Mouse (Mus musculus) cerebellum, adult 11 months (tissue): Measurements from ENCODE around the gene Pram1.
A peak's percentile ranks its signal among the peaks of the same experiment; 100 is the strongest.
"Not testable (repeated sequence)": the region's sequence is repeated elsewhere in the genome, so short reads cannot be mapped to it uniquely, and the experiment has no call there.

ENCODE experiments used
- DNase-seq: peaks from one replicate; pipeline ENCODE4 v3.0.0; 2022

Gene Pram1

DNA sequence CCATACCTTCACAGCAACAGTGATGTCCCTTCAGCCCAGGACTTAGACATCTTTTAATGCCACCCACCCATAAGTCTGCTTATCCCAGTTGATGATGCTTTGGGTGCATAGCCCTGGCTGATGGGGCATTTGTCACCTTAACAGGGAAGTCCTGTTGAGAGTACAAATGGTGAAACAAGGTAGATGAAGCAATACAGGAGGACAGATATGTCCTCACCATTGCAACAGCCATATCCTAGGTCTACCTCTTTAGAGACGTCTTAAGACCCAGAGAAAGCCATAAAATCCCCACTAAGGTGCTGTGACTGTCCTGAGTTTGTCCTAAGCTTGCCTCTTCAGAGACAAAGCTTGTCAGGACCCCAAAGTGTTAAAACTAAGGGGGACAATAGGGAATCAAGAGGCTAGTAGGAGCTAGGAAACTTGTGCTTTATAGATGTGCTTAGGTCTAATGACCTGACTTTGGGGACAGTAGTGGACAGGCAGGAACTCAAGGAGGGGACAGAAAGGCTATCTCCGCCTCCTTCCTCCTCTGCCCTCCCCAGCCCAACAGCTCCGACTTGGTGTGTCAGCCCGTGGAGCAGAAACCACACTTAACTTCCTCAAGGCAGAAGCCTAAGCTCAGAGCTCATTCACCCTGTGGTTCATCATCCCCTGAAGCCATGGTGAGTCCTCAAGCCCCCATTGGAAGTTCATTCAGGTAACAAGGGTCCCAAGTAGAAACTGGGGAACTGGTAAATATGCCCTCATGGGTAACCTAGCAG lies at the start of gene Pram1:
Gene Pram1, plus strand, starts transcription at position 541 of the 761 bp plus-strand sequence.
- DNase-seq, result no peak

- no peak for DNase-seq
Measured at GRCm38 (mm10) chr17:33597271-33597670, 40.6 kb upstream of the Pram1 start.

DNA sequence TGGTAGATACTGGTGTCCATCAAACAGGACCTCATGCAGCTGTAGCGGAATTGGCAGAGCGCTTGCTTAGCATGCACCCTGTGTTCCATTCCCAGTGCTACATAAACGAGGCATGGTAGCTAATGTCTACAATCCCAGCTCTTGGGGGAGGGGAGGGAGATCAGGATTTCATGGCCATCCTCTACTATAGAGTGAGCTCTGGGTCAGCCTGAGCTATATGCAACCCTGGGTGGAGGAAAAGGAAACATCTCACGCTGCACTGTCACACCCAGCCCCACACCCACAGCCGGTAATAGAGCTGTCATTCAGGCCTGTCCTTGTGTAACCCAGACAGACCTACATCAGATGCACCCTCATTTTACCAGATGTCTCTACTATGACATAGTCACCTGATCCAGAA lies 39.4 kb upstream of the Pram1 start:
- DNase-seq, result no peak

GRCm38 (mm10) chr17:33599836-33600475 lies 37.9 kb upstream of the Pram1 start:
- DNase-seq, result no peak

GRCm38 (mm10) chr17:33600831-33601230 lies 37.0 kb upstream of the Pram1 start:
- DNase-seq, result no peak

DNA sequence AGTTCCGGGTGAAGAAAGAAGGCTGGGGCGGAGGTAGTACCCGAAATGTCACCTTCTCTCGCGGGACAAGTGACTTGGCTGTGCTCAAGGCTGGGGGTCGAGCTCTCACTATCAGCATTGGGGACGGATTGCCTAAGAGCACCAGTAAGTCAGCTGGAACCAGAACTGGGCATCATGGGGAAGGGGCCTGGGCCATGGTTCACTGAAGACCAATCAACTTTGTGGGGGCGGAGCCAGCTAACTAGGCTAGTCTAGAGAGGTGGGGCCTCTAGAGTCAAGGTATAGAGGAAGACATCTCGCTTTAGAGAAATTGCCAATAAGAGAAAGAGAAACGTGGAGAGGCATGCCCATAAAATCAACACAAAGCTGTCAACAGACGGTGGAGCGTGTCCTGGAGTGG lies 35.9 kb upstream of the Pram1 start:
- no peak for DNase-seq

GRCm38 (mm10) chr17:33607273-33607672 lies 30.6 kb upstream of the Pram1 start:
- no peak for DNase-seq

GRCm38 (mm10) chr17:33610548-33610947 lies 27.3 kb upstream of the Pram1 start:
- DNase-seq, result no peak

- not testable (repeated sequence) for DNase-seq
Measured at GRCm38 (mm10) chr17:33613726-33614125, 24.1 kb upstream of the Pram1 start.

- no peak for DNase-seq
Measured at GRCm38 (mm10) chr17:33627281-33627680, 10.6 kb upstream of the Pram1 start.

DNA sequence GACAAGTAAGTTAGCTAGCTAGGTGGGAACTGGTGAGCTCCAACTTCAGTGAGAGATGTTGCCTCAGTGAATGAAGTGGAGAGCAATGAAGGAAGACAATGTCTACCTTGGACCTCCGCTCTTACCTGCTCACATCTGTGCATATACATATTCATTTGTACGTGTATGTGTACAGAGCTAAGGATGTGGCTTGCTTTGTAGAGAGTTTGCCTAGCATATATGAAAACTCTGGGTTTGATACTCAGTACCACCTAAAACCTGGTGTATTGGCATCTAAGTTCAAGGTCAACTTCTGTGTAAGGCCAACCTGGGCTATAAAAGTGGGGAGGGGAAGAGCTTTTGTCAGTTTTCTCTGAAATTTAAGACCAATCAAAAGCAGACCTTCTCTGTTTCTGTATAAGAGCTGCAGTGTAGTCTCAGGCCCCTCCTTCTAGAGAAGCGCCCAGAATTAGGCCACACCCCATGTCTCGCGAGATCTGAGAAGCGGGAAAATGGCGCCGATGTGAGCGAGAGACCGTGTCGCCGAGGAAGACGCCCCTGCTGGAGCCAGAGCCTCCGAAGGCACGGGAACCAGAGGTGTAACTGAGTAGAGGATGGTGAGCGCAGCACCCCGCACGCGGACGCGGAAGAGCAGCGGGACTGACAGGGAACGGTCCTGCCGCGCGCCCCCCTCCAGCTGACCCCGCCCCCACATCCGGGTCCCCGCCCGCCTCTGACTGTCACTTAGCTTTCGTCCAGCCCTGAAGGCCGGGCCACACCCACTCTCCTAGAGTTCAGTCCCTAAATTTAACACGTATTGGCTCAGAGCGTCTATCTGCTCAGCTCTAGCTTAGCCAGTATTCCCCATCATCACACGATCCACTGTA lies 9.0 kb upstream of the Pram1 start, which contains the start of gene Zfp414:
Gene Zfp414, plus strand, starts transcription at position 470 of the 866 bp plus-strand sequence.
- DNase-seq, result peak; percentile 88

- DNase-seq, result no peak
Measured at GRCm38 (mm10) chr17:33629487-33630125, 8.2 kb upstream of the Pram1 start.

GRCm38 (mm10) chr17:33630171-33630895 lies 7.5 kb upstream of the Pram1 start:
- no peak for DNase-seq

GRCm38 (mm10) chr17:33631236-33631635 lies 6.6 kb upstream of the Pram1 start:
- DNase-seq, result no peak

- DNase-seq, result peak; percentile 79
Measured at GRCm38 (mm10) chr17:33631796-33632195, 6.1 kb upstream of the Pram1 start.

GRCm38 (mm10) chr17:33637038-33637437 lies 818 bp upstream of the Pram1 start:
- no peak for DNase-seq

GRCm38 (mm10) chr17:33639743-33640142 lies 1.9 kb downstream of the Pram1 start:
- no peak for DNase-seq

GRCm38 (mm10) chr17:33644068-33644467 lies 6.2 kb downstream of the Pram1 start:
- DNase-seq, result no peak

DNA sequence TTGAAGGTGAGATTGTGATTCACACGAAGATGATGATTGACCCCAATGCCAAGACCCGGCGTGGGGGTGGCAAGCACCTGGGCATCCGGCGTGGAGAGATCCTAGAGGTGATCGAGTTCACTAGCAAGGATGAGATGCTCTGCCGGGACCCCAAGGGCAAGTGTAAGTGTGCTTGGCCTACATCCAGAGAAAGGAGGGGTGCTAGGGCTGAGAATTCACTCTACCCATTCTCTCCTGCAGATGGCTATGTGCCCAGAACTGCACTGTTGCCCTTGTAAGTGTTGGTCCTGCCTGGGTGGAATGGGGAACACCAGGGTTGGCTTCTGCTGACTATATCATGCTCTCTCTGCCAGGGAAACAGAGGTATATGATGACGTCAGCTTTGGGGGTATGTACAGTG lies 7.2 kb downstream of the Pram1 start:
- no peak for DNase-seq

DNA sequence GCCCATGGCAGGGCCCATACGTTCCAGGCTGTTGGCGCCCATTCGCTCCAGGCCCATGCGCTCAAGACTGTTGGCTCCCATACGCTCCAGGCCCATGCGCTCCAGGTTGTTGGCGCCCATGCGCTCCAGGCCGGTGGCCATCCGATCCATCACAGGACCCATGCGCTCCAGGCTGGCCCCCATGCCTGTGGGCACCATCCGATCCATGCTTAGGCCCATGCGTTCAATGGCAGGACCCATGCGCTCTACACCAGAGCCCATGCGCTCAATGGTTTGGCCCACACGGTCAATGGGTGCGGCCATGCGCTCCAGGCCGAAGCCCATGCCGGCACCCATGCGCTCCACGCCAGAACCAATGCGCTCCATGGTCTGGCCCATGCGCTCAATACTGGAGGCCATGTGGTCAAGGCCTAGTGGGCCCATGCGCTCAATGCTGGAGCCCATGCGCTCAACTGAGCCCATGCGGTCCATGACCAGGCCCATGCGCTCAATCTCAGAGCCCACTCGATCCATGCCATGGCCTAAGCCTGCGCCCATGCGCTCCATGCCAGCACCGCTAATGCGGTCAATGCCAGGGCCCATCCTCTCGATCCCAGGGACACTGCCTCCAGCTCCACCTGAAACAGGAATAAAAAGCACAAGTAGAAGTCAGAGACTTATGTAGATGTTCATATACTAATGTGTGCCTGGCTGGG lies 12.1 kb downstream of the Pram1 start:
- no peak for DNase-seq

DNA sequence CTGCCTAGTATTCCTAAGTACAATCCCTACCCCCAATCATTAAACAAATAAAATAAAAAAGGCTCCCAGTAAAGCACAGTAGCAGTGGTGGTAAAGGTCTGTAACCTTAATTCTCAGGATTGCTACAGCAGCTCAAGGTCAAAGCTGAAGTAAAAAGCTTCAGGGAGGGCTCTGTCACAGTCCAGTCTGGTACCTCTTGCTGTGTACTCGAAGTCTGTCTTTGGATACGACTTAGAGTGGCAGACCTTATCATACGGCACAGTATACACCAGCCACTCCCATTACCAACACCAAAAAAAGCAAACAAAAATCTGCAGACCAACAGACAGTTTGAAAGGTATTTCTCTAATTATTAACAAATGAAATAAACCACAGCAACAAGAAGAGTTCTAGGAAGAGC lies 29.0 kb downstream of the Pram1 start:
- DNase-seq, result no peak

DNA sequence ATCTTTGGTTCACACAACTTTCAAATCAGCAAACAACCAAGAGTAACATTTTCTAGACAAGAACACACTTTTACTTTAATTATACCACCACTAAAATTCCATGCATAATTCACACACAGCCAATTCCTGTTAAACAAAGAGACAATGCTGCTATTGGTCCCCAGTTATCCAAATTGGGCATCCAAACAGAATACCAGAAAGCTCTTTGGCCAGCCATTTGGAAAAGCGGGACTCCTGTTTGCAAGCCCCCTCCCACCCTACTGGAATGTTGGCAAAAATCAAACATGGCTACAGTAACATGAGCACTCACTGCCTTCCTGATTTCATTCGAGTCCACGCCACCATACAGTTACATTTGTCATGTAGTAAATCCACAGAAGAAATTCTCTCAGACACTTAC lies 31.8 kb downstream of the Pram1 start:
- no peak for DNase-seq
